Mouse (Mus musculus): Measurements from ENCODE around the gene Rtp4.

Gene Rtp4

GRCm38 (mm10) chr16:23591119-23592105 lies 71.3 kb downstream of the Rtp4 start:
- DNase-seq (ENCODE audit: low spot score in 2 of 2): no peak

DNA sequence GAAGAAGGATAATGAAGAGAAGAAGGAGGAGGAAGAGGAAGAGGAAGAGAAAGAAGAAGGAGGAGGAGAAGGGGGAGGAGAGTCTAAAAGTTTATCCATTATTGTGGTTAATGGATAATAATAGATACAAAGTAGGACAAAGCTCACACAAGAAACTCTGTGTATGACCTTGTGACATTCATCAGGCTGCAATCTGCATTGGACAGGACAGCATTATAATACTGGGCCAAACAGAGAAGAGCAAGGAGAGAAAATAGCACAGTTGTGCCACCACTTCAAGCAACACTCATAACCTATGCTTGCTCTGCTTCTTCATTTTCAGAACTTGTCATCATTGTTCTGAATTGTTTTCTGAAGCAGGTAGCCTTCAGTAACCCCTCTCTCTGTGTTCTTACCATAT lies 72.4 kb downstream of the Rtp4 start:
- DNase-seq (ENCODE audit: low spot score in 2 of 2): no peak

DNA sequence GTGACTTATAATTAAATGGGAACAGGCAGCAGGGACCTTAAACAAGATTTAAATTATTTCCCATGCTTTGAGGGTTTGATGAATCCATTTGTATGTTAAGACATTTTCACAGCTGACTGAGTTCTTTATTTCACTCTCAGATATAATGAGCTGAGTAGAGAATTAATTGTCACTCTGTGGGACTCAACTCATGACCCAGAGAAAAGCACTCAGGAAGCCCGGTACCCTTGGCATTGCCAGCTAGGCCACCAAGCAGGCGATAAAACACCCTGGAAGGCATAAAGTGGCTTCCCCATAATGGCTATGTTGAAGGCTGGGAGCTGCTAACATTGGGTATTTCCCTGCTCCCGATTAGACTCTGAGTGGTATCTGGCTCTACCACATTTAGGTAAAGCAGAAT lies 76.6 kb downstream of the Rtp4 start:
- DNase-seq (ENCODE audit: low spot score in 2 of 2): no peak

DNA sequence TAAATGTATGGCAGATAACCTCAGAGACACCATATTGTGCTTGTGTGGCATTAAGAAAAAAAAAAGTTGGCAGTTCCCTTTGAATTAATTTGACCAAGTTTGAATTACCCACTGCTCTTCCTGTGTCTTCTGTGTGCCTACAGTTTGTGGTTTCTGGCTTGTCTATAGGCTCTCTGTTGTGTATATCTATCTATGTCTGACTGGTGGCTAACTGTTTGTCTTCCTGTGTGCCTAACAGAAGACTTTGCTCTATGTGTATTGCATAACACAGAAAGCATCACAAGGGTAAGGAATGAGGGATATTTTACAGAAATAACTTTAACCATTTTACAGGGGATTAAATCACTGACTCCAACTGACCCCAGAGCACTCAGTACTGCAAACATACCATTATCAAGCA lies 77.9 kb downstream of the Rtp4 start:
- DNase-seq (ENCODE audit: low spot score in 2 of 2): no peak

DNA sequence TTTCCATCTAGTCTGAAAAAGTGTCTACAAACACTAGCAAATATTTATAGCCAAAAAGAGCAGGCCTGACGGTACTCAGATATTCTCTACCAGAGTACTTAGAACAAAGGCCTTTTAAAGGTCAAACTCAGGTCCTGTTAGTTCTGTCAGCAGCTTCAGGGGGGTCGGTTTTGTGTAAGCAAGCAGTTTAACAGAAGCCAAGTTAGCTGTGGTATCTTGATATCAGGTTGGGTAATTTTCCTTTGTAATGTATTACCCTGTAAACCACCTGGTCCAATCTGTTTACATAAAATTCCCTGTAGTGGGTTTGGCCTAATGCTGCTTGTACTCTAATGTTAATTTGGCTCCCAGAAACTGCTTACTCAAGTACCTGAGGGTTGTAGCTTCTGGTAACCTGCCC lies 86.1 kb downstream of the Rtp4 start:
- no peak for DNase-seq (ENCODE audit: low spot score in 2 of 2)

GRCm38 (mm10) chr16:23606651-23607050 lies 86.6 kb downstream of the Rtp4 start:
- no peak for DNase-seq (ENCODE audit: low spot score in 2 of 2)

DNA sequence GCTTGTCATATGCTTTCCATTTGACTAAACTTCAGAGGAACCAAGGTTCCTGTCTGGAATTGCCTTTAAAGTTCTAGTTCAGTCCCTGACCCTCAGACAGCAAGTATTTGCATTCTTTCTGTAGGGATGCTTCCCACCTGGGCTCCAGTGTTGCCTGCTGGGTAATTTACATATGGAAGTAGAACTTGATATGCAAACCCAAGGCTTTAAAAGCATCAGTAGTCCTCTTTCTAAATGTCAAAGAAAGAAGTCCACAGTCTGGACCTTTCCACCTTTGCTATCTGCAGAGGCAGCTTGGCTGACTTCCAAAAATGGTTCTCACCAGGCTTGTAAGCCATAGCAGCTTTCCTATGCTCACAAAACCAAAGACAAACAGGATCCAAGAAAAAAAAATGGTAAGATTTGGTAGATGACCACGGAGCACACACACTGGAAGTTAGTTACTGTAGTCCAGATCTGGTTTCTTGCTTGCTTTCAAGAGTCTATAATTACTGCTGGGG lies 87.9 kb downstream of the Rtp4 start:
- DNase-seq (ENCODE audit: low spot score in 2 of 2): no peak

DNA sequence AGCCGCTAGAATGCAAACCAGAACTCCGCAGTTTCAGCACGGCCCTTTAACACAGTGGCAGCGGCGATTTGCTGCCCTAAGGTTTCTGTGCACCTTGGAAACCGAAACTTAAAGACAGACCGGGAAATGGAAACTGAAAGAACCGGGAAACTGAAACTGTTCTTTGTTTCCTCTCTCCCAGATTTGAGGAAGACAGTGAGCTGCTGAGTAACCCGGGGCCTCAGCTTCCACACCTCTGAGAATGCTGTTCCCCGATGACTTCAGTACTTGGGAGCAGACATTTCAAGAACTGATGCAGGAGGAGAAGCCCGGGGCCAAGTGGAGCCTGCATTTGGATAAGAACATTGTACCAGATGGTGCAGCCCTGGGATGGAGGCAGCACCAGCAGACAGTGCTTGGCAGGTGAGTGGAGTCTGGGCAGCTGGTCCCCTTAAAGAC lies 89.7 kb downstream of the Rtp4 start:
- no peak for DNase-seq (ENCODE audit: low spot score in 2 of 2)

GRCm38 (mm10) chr16:23624205-23624604 lies 104.1 kb downstream of the Rtp4 start:
- no peak for DNase-seq (ENCODE audit: low spot score in 2 of 2)

GRCm38 (mm10) chr16:23631531-23631930 lies 111.4 kb downstream of the Rtp4 start:
- no peak for DNase-seq (ENCODE audit: low spot score in 2 of 2)

DNA sequence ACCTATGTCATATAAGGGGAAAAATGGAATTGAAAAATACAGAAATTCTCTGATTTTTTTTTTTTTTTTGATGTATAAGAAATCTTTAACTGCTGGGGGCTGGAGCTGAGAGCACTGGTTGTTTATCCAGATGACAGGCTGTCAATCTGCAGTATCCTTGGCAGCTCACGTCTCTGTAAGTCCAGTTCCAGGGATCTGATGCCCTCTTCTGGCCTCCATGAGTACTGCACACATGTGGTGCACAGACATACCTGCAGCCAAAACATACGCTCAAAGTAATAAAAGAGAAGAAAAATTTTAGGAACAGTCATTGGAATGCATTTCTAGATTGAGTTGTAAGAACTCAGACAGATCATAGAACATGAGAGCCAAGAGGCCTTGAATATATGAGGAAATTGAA lies 112.6 kb downstream of the Rtp4 start:
- no peak for DNase-seq (ENCODE audit: low spot score in 2 of 2)

DNA sequence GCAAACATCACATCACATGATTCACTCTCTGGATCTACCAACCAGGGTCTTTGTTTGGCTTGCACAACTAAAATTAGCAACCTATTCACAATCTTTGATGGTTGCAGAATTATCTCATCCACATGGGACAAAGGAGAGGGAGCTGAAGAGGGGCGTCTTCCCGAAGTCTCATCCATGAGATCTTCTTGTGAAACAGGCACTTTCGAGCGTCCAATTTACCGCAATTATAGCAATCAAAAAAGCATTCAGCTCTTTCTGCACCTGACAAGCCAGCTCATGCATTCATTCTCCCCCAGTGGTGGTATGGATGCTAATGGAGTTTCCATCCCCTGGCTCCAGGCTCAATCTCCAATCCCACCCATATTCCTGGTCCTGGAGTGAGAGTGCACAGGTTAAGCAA lies 132.9 kb downstream of the Rtp4 start:
- no peak for DNase-seq (ENCODE audit: low spot score in 2 of 2)

GRCm38 (mm10) chr16:23653479-23653878 lies 133.4 kb downstream of the Rtp4 start:
- no peak for DNase-seq (ENCODE audit: low spot score in 2 of 2)

DNA sequence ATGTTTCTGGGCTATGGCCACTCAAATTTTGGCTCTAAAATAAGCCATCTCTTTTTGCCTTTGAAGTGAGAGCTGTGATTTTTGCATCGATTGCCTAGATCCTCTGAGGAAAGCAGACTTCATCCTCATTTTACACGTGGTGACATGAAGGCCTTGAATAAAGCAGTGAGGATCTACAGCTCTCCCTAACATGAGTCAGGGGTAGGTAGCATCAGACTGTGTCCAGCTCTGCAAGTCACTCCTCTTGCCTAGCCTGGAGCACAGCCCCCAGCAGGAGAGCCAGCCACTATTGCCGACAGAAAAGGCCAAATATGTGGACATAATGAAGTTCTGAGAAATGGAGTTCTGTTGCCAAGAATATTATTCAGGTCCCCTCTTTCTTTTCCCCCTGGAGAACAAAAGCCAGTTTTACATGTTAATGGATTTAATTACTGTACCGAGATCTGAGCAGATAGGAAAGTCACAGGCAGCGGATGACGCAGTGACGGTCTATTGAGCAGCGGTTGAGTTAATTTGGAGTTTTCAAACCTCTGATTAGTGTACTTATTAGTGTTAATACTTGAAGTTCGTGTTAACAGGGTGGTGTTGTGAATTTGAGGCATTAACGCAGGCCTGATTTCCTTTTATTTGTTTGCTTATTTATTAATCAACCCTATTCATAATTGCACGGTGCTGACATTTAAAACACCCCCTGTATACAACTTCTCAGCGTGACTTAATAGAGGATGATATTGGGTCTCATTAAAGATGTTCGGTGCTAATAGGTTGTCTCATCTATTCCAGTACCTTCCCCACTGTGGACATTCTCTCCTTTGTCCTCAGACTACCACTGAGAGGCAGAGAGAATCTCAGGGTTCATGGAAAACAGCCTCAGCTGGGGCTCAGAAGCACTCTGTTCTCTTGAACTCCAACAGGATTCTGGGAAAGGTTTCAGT lies 139.8 kb downstream of the Rtp4 start:
- no peak for DNase-seq (ENCODE audit: low spot score in 2 of 2)

Measured in spleen, postnatal 4 days (tissue).